Mouse (Mus musculus): ENCODE measurements around the gene Ift88. TPM values are rescaled to one million over a fixed set of nuclear protein-coding genes. Genes with fewer than 3 reads are reported as not detected.

Ift88 gene
- polyA plus RNA-seq, 1 experiment from 2014 or later: 18.6 TPM

DNA sequence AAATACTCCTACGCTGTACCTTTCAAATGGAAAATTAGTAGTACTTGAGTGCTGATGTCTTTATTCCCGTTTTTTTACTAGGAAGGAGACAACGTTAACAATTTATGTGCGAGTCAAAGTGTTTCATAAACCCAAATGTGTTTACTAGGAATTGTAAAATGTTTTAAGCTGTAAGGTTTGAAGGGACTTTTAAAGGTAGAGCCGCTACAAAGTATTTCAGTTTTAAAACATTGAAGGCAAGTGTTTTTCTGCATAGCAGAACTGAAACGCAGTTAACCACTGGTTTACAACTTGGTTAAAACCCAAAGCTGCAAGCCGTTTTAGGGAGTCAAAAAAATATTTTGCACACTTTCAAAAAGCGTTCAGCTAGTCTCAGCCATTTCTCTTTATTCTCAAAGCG is 99.9 kb downstream of the Ift88 start:
- Histone ChIP-seq H3K4me1 (ENCODE audit: control insufficient read depth, insufficient read depth, low read length) (0 out of 2 replicates have a peak, but pooled peaks cover 3% of the 10 kb centered on the region), H3K4me3 (ENCODE audit: low read depth, low read length) (no peak overlapping the region), H3K4me2 (ENCODE audit: low read depth) (no peak overlapping the region), H3K9ac (ENCODE audit: low read length) (no peak overlapping the region), H3K27ac (ENCODE audit: low read depth, low read length) (no peak overlapping the region), H3K9me3 (ENCODE audit: control insufficient read depth, low read length) (no peaks in the 10 kb centered on the region), H3K27me3 (ENCODE audit: control insufficient read depth, insufficient read depth, low read length) (peaks cover 7% of the 10 kb centered on the region), H3K36me3 (ENCODE audit: control insufficient read depth, insufficient read depth, low read length) (no peaks in the 10 kb centered on the region)
- ATAC-seq (ENCODE audit: insufficient read depth, low FRiP score, low TSS enrichment) (no peak), DNase-seq (ENCODE audit: low spot score) (no peak)
- WGBS: 89% methylated on average over 9 of the region's 9 CpGs

GRCm38 (mm10) chr14:57524671-57525387 is 101.0 kb downstream of the Ift88 start, which contains the start of gene Il17d:
Gene Il17d (plus strand): TSS chr14:57524777.
- WGBS: under 1% methylated on average over 27 of the region's 104 CpGs
- H3K27ac ChIP-seq (ENCODE audit: low read depth, low read length): no peak within 1 kb of the TSS

DNA sequence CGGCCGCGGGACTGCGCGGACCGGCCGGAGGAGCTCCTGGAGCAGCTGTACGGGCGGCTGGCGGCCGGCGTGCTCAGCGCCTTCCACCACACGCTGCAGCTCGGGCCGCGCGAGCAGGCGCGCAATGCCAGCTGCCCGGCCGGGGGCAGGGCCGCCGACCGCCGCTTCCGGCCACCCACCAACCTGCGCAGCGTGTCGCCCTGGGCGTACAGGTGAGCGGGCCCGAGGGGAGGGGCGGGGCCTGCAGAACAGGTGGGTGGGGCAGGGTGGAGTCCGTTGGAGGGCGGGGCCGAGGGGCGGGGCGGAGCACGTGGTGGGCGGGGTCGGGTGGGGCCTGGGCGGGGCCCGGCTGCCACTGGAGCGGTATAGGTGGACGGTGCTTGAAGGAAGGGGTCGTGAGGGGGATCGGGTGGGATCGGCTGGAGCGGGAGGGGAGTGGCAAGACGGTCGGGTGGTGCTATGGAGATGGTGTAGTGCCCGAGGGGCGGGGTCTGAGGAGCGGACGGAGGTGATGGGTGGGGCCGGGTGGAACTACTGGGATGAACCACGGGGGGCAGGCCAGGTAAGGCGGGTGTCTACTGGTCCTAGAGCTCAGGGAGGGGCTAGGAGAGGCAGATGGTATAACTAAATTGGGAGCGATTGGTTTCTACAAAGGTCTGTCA is 101.7 kb downstream of the Ift88 start:
- Histone ChIP-seq H3K9ac (ENCODE audit: low read length) (peak overlapping the region; percentile 64), H3K4me2 (ENCODE audit: low read depth) (peak overlapping the region; percentile 75), H3K4me1 (ENCODE audit: control insufficient read depth, insufficient read depth, low read length) (0 out of 2 replicates have a peak, but pooled peaks cover 6% of the 10 kb centered on the region), H3K36me3 (ENCODE audit: control insufficient read depth, insufficient read depth, low read length) (no peaks in the 10 kb centered on the region), H3K4me3 (ENCODE audit: low read depth, low read length) (peak overlapping the region; percentile 72), H3K27ac (ENCODE audit: low read depth, low read length) (no peak overlapping the region), H3K9me3 (ENCODE audit: control insufficient read depth, low read length) (no peaks in the 10 kb centered on the region), H3K27me3 (ENCODE audit: control insufficient read depth, insufficient read depth, low read length) (peaks cover 7% of the 10 kb centered on the region)
- 2% methylated on average over 22 of the region's 60 CpGs for WGBS
- peak; percentile 69 for ATAC-seq (ENCODE audit: insufficient read depth, low FRiP score, low TSS enrichment)
- DNase-seq (ENCODE audit: low spot score): peak; percentile 61

More at GRCm38 (mm10) chr14:57524671-57525387, 101.0 kb downstream of the Ift88 start, which contains the start of gene Il17d:
- H3K9ac ChIP-seq (ENCODE audit: low read length): peak within 1 kb of the TSS; percentile 64
- no peaks in the 10 kb centered on the region for H3K9me3 ChIP-seq (ENCODE audit: control insufficient read depth, low read length)
- no peaks in the 10 kb centered on the region for H3K36me3 ChIP-seq (ENCODE audit: control insufficient read depth, insufficient read depth, low read length)
- peak within 1 kb of the TSS; percentile 72 for H3K4me3 ChIP-seq (ENCODE audit: low read depth, low read length)
- 0 out of 2 replicates have a peak, but pooled peaks cover 6% of the 10 kb centered on the region for H3K4me1 ChIP-seq (ENCODE audit: control insufficient read depth, insufficient read depth, low read length)
- peak within 1 kb of the TSS; percentile 75 for H3K4me2 ChIP-seq (ENCODE audit: low read depth)
- ATAC-seq (ENCODE audit: insufficient read depth, low FRiP score, low TSS enrichment) (peak; percentile 67; the same call in 1 of the 2 replicates), DNase-seq (ENCODE audit: low spot score) (peak; percentile 54)
- peaks cover 7% of the 10 kb centered on the region for H3K27me3 ChIP-seq (ENCODE audit: control insufficient read depth, insufficient read depth, low read length)

- 0 out of 2 replicates have a peak, but pooled peaks cover 6% of the 10 kb centered on the region for H3K4me1 ChIP-seq (ENCODE audit: control insufficient read depth, insufficient read depth, low read length)
- peak overlapping the region; percentile 75 for H3K4me2 ChIP-seq (ENCODE audit: low read depth)
- H3K27me3 ChIP-seq (ENCODE audit: control insufficient read depth, insufficient read depth, low read length): peaks cover 7% of the 10 kb centered on the region
- H3K27ac ChIP-seq (ENCODE audit: low read depth, low read length): no peak overlapping the region
- H3K36me3 ChIP-seq (ENCODE audit: control insufficient read depth, insufficient read depth, low read length): no peaks in the 10 kb centered on the region
- DNase-seq (ENCODE audit: low spot score) (no peak), ATAC-seq (ENCODE audit: insufficient read depth, low FRiP score, low TSS enrichment) (peak; percentile 16; the same call in 1 of the 2 replicates)
- H3K9me3 ChIP-seq (ENCODE audit: control insufficient read depth, low read length): no peaks in the 10 kb centered on the region
- WGBS: 63% methylated on average over 10 of the region's 10 CpGs
- peak overlapping the region; percentile 72 for H3K4me3 ChIP-seq (ENCODE audit: low read depth, low read length)
- no peak overlapping the region for H3K9ac ChIP-seq (ENCODE audit: low read length)
Measured at GRCm38 (mm10) chr14:57526050-57526623, 102.3 kb downstream of the Ift88 start.

DNA sequence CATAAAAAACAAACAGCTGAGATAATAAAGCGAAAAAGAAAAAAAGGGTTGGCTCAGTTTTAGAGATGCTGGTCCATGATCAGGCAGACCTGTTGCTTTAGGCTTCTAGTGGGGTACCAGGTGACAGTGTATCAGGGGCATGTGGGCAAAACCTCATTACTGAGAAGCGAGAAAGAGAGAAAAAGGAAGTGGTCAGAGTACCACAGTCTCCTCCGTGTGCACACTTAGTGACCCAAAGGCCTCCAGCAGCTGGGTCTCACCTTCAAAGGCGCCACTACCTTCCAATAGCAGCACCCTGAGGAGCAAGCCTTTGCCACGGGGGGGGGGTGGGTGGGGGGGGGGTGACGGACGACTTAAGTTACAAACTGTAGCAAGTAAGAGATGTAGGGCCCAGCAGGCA is 103.3 kb downstream of the Ift88 start:
- DNase-seq (ENCODE audit: low spot score): no peak
- Histone ChIP-seq H3K9me3 (ENCODE audit: control insufficient read depth, low read length) (no peaks in the 10 kb centered on the region), H3K4me1 (ENCODE audit: control insufficient read depth, insufficient read depth, low read length) (0 out of 2 replicates have a peak, but pooled peaks cover 6% of the 10 kb centered on the region), H3K27ac (ENCODE audit: low read depth, low read length) (no peak overlapping the region), H3K4me2 (ENCODE audit: low read depth) (no peak overlapping the region), H3K9ac (ENCODE audit: low read length) (no peak overlapping the region), H3K4me3 (ENCODE audit: low read depth, low read length) (no peak overlapping the region), H3K36me3 (ENCODE audit: control insufficient read depth, insufficient read depth, low read length) (no peaks in the 10 kb centered on the region), H3K27me3 (ENCODE audit: control insufficient read depth, insufficient read depth, low read length) (peaks cover 7% of the 10 kb centered on the region)
- no peak for ATAC-seq (ENCODE audit: insufficient read depth, low FRiP score, low TSS enrichment)
- WGBS: 60% methylated on average over 5 of the region's 7 CpGs

DNA sequence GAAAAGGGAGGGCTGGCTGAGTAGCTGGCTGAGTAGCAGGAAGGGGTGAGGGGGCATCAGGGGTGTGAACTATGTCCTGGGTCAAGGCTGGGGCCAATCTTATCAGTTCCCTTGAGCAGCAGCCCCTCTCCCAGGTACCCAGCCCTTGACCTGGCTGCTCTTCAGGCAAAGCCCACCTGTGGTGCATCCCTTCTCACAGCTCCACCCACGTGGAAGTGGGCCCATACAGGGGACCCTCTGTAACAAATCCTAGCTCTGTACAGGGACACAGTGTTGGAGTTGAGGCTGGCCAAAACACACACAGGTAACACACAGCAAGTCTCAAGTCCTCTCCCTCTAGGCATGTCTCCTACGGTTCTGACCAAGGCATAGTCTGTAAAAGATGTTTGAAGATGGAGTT is 103.7 kb downstream of the Ift88 start:
- no peak overlapping the region for H3K27ac ChIP-seq (ENCODE audit: low read depth, low read length)
- whole genome bisulfite sequencing: 52% methylated on average over 2 of the region's 2 CpGs
- no peak overlapping the region for H3K4me2 ChIP-seq (ENCODE audit: low read depth)
- H3K9ac ChIP-seq (ENCODE audit: low read length): no peak overlapping the region
- H3K36me3 ChIP-seq (ENCODE audit: control insufficient read depth, insufficient read depth, low read length): no peaks in the 10 kb centered on the region
- ATAC-seq (ENCODE audit: insufficient read depth, low FRiP score, low TSS enrichment) (no peak), DNase-seq (ENCODE audit: low spot score) (no peak)
- no peaks in the 10 kb centered on the region for H3K9me3 ChIP-seq (ENCODE audit: control insufficient read depth, low read length)
- 0 out of 2 replicates have a peak, but pooled peaks cover 6% of the 10 kb centered on the region for H3K4me1 ChIP-seq (ENCODE audit: control insufficient read depth, insufficient read depth, low read length)
- H3K4me3 ChIP-seq (ENCODE audit: low read depth, low read length): no peak overlapping the region
- peaks cover 7% of the 10 kb centered on the region for H3K27me3 ChIP-seq (ENCODE audit: control insufficient read depth, insufficient read depth, low read length)

- WGBS: 53% methylated on average over 10 of the region's 10 CpGs
- no peak for DNase-seq (ENCODE audit: low spot score)
- H3K4me1 ChIP-seq (ENCODE audit: control insufficient read depth, insufficient read depth, low read length): 0 out of 2 replicates have a peak, but pooled peaks cover 6% of the 10 kb centered on the region
- H3K27ac ChIP-seq (ENCODE audit: low read depth, low read length): no peak overlapping the region
- H3K36me3 ChIP-seq (ENCODE audit: control insufficient read depth, insufficient read depth, low read length): no peaks in the 10 kb centered on the region
- ATAC-seq (ENCODE audit: insufficient read depth, low FRiP score, low TSS enrichment): no peak
- H3K4me3 ChIP-seq (ENCODE audit: low read depth, low read length): no peak overlapping the region
- no peak overlapping the region for H3K4me2 ChIP-seq (ENCODE audit: low read depth)
- peaks cover 4% of the 10 kb centered on the region for H3K27me3 ChIP-seq (ENCODE audit: control insufficient read depth, insufficient read depth, low read length)
- no peaks in the 10 kb centered on the region for H3K9me3 ChIP-seq (ENCODE audit: control insufficient read depth, low read length)
- no peak overlapping the region for H3K9ac ChIP-seq (ENCODE audit: low read length)
Measured at GRCm38 (mm10) chr14:57529086-57529785, 105.4 kb downstream of the Ift88 start.

DNA sequence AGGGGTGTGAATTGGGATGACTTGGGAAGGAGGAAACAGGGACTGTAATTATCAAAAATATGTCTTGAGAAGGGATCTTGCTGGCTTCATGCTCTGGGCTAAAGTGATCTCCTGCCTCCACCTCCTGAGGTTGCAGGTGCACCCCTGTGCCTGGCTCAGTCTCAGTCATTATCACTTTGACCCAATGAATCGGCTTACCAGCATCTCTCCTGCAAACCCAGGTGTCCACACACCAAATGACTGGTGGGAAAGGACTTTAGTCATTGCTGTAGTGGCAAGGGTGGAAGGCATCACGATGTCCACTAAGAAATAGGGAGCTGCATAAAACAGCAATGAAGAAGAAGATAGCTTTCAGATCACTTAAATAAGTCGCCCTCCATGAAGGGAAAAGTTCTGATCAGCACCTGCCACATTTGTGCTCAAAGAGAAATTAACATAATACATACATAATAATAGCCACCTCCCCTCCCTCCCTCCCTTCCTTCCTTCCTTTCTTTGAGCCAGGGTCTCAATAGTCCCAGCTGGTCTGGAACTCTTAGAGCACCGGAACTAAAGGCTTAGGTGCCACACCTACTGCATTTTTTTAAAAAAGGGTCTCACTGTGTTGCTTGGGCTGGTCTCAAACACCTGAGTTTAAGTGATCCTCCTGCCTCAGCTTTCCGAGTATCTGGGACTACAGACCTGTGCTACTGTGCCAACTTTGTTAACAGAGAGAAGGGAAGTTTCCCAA is 106.1 kb downstream of the Ift88 start:
- Histone ChIP-seq H3K9ac (ENCODE audit: low read length) (no peak overlapping the region), H3K36me3 (ENCODE audit: control insufficient read depth, insufficient read depth, low read length) (no peaks in the 10 kb centered on the region), H3K9me3 (ENCODE audit: control insufficient read depth, low read length) (no peaks in the 10 kb centered on the region), H3K4me3 (ENCODE audit: low read depth, low read length) (no peak overlapping the region), H3K4me2 (ENCODE audit: low read depth) (no peak overlapping the region), H3K27me3 (ENCODE audit: control insufficient read depth, insufficient read depth, low read length) (peaks cover 4% of the 10 kb centered on the region), H3K27ac (ENCODE audit: low read depth, low read length) (no peak overlapping the region), H3K4me1 (ENCODE audit: control insufficient read depth, insufficient read depth, low read length) (peaks cover 7% of the 10 kb centered on the region)
- DNase-seq (ENCODE audit: low spot score) (no peak), ATAC-seq (ENCODE audit: insufficient read depth, low FRiP score, low TSS enrichment) (no peak)
- WGBS: 67% methylated on average over 5 of the region's 5 CpGs
